Mouse (Mus musculus) bone marrow, adult 2 months (tissue): Measurements from ENCODE around the gene Ubr2. TPM values are rescaled to one million over a fixed set of nuclear protein-coding genes. Genes with fewer than 3 reads are reported as not detected.

Experiments used
- H3K27ac ChIP-seq: fragments of 200-500 bp; 2 replicates; pipeline ENCODE4 v1.5.1; 2012; ENCODE audit warnings: low read depth, mild to moderate bottlenecking, control low read depth, inconsistent platforms, low read length; ENCODE audit not compliant: control insufficient read depth, poor library complexity, insufficient read depth
- H3K4me1 ChIP-seq: fragments of 200-500 bp; 2 replicates; pipeline ENCODE4 v1.6.1; 2011; ENCODE audit warnings: low read length; ENCODE audit not compliant: control insufficient read depth, insufficient read depth
- H3K4me3 ChIP-seq: fragments of 200-500 bp; replicated peaks from 2 replicates; pipeline ENCODE3; 2011; ENCODE audit warnings: mild to moderate bottlenecking, low read depth, low read length, control low read depth; ENCODE audit not compliant: control insufficient read depth
- CTCF ChIP-seq: fragments of 200-500 bp; IDR thresholded peaks from 2 replicates; pipeline ENCODE4 v1.5.1; 2011; ENCODE audit warnings: low read length, control low read depth; ENCODE audit not compliant: control insufficient read depth, insufficient read depth
- POLR2A ChIP-seq: fragments of 200-500 bp; IDR thresholded peaks from 2 replicates; pipeline ENCODE4 v1.6.1; 2011; ENCODE audit warnings: low read depth, mild to moderate bottlenecking, control low read depth, low read length, borderline replicate concordance; ENCODE audit not compliant: control insufficient read depth
- WGBS: fragments of 180-500 bp; shearing (Covaris S2); methylation state at CpG from one replicate; pipeline ENCODE4 v1.1.7; 2018; 5-methylcytosine and 5-hydroxymethylcytosine counted together
- polyA plus RNA-seq: library from polyadenylated mRNA; stranded (reverse); fragments of >200 nt; gene quantifications from 2 replicates; pipeline ENCODE4 v1.2.4, GENCODE M21; 2011; ENCODE audit warnings: low replicate concordance; ENCODE audit not compliant: missing spikeins, insufficient read depth, insufficient read length

Ubr2 gene
- polyA plus RNA-seq, 1 experiment: 49.0 TPM

GRCm38 (mm10) chr17:47009546-47009897 lies 834 bp downstream of the Ubr2 start:
- under 1% methylated on average over 13 of the region's 13 CpGs for WGBS
- peak overlapping the region; percentile 94 for H3K4me3 ChIP-seq
- TF ChIP-seq POLR2A (no peak), CTCF (no peak)
- H3K27ac ChIP-seq: peak overlapping the region; percentile 97
- H3K4me1 ChIP-seq: no peaks in the 10 kb centered on the region; the same call in 1 of the 2 replicates

GRCm38 (mm10) chr17:47009016-47009415 lies 1.3 kb downstream of the Ubr2 start:
- TF ChIP-seq POLR2A (no peak), CTCF (no peak)
- peak overlapping the region; percentile 44 for H3K4me3 ChIP-seq
- H3K4me1 ChIP-seq: no peaks in the 10 kb centered on the region; the same call in 1 of the 2 replicates
- no peak overlapping the region for H3K27ac ChIP-seq
- WGBS: under 1% methylated on average over 6 of the region's 6 CpGs

- H3K27ac ChIP-seq: no peak overlapping the region
- 40% methylated on average over 8 of the region's 8 CpGs for WGBS
- H3K4me1 ChIP-seq: no peaks in the 10 kb centered on the region; the same call in 1 of the 2 replicates
- no peak overlapping the region for H3K4me3 ChIP-seq
- TF ChIP-seq POLR2A (no peak), CTCF (no peak)
These were observed 1.9 kb downstream of the Ubr2 start for GRCm38 (mm10) chr17:47008506-47008905.

- Histone ChIP-seq H3K4me1 (peaks cover 4% of the 10 kb centered on the region), H3K4me3 (no peak overlapping the region), H3K27ac (no peak overlapping the region)
- 89% methylated on average over 9 of the region's 9 CpGs for WGBS
- TF ChIP-seq POLR2A: no peak
- no peak for TF ChIP-seq CTCF
These were observed 3.6 kb downstream of the Ubr2 start for GRCm38 (mm10) chr17:47006741-47007140.

- Histone ChIP-seq H3K4me1 (peaks cover 4% of the 10 kb centered on the region), H3K27ac (no peak overlapping the region), H3K4me3 (no peak overlapping the region)
- TF ChIP-seq POLR2A (no peak), CTCF (no peak)
- 21% methylated on average over 7 of the region's 7 CpGs for WGBS
These were observed 4.5 kb downstream of the Ubr2 start for GRCm38 (mm10) chr17:47005741-47006405.

GRCm38 (mm10) chr17:47003305-47003704 lies 7.1 kb downstream of the Ubr2 start:
- TF ChIP-seq CTCF (no peak), POLR2A (no peak)
- H3K4me3 ChIP-seq: no peak overlapping the region
- H3K27ac ChIP-seq: peak overlapping the region; percentile 21; the same call in 1 of the 2 replicates
- 80% methylated on average over 8 of the region's 8 CpGs for WGBS
- peaks cover 4% of the 10 kb centered on the region for H3K4me1 ChIP-seq

GRCm38 (mm10) chr17:47002401-47002800 lies 8.0 kb downstream of the Ubr2 start:
- Histone ChIP-seq H3K4me3 (no peak overlapping the region), H3K4me1 (peaks cover 4% of the 10 kb centered on the region), H3K27ac (no peak overlapping the region)
- TF ChIP-seq CTCF: no peak
- no peak for TF ChIP-seq POLR2A
- WGBS: 67% methylated on average over 5 of the region's 5 CpGs

GRCm38 (mm10) chr17:46998840-46999239 lies 11.5 kb downstream of the Ubr2 start:
- peaks cover 6% of the 10 kb centered on the region for H3K4me1 ChIP-seq
- 93% methylated on average over 4 of the region's 4 CpGs for WGBS
- TF ChIP-seq POLR2A (no peak), CTCF (no peak)
- no peak overlapping the region for H3K4me3 ChIP-seq
- no peak overlapping the region for H3K27ac ChIP-seq
